Mouse (Mus musculus): ENCODE measurements around the gene Ndufs2.
"Not testable (repeated sequence)": the region's sequence is repeated elsewhere in the genome, so short reads cannot be mapped to it uniquely, and the experiment has no call there.

Ndufs2 gene

GRCm38 (mm10) chr1:171251594-171252324, 571 bp upstream of the Ndufs2 start:
- DNase-seq = peak; percentile 55

GRCm38 (mm10) chr1:171249913-171250600, 1.1 kb downstream of the Ndufs2 start, which contains the start of gene Adamts4:
TSS of gene Adamts4 (plus strand) at chr1:171250421.
- DNase-seq = no peak

GRCm38 (mm10) chr1:171248386-171249226, 2.6 kb downstream of the Ndufs2 start:
- DNase-seq = no peak

- no peak for DNase-seq
Observed at GRCm38 (mm10) chr1:171247916-171248315, 3.3 kb downstream of the Ndufs2 start.

GRCm38 (mm10) chr1:171247453-171247841, 3.7 kb downstream of the Ndufs2 start:
- DNase-seq = no peak

- peak; percentile 96 for DNase-seq
Observed at GRCm38 (mm10) chr1:171246709-171247452, 4.3 kb downstream of the Ndufs2 start.

GRCm38 (mm10) chr1:171245353-171245752, 5.8 kb downstream of the Ndufs2 start:
- DNase-seq = no peak

- not testable (repeated sequence) for DNase-seq
Observed at GRCm38 (mm10) chr1:171241952-171242351, 9.2 kb downstream of the Ndufs2 start.

GRCm38 (mm10) chr1:171240911-171241310, 10.3 kb downstream of the Ndufs2 start:
- DNase-seq = no peak

- DNase-seq = no peak
Observed at GRCm38 (mm10) chr1:171239992-171240744, 11.0 kb downstream of the Ndufs2 start.

GRCm38 (mm10) chr1:171238463-171238862, 12.7 kb downstream of the Ndufs2 start:
- peak; percentile 76 for DNase-seq

GRCm38 (mm10) chr1:171237438-171237837, 13.8 kb downstream of the Ndufs2 start:
- no peak for DNase-seq

GRCm38 (mm10) chr1:171235791-171236190, 15.4 kb downstream of the Ndufs2 start:
- DNase-seq = no peak

GRCm38 (mm10) chr1:171234538-171234937, 16.6 kb downstream of the Ndufs2 start:
- DNase-seq = no peak

GRCm38 (mm10) chr1:171234126-171234525, 17.1 kb downstream of the Ndufs2 start, which contains the start of gene Fcer1g:
TSS of gene Fcer1g (minus strand) at chr1:171234365.
- DNase-seq = no peak

- DNase-seq = no peak
Observed at GRCm38 (mm10) chr1:171232800-171233730, 18.1 kb downstream of the Ndufs2 start.

- no peak for DNase-seq
Observed at GRCm38 (mm10) chr1:171232348-171232747, 18.8 kb downstream of the Ndufs2 start.

GRCm38 (mm10) chr1:171231844-171232243, 19.3 kb downstream of the Ndufs2 start:
- DNase-seq = no peak

GRCm38 (mm10) chr1:171230215-171230614, 21.0 kb downstream of the Ndufs2 start:
- DNase-seq = no peak

- DNase-seq = no peak
Observed at GRCm38 (mm10) chr1:171229750-171230149, 21.4 kb downstream of the Ndufs2 start.

GRCm38 (mm10) chr1:171227879-171228278, 23.3 kb downstream of the Ndufs2 start:
- no peak for DNase-seq
